Mouse (Mus musculus): ENCODE measurements around the gene Gm3402. TPM values are rescaled to one million over a fixed set of nuclear protein-coding genes. Genes with fewer than 3 reads are reported as not detected.

Gene Gm3402
- not detected for polyA plus RNA-seq (2017; shearing (Covaris generic))

DNA sequence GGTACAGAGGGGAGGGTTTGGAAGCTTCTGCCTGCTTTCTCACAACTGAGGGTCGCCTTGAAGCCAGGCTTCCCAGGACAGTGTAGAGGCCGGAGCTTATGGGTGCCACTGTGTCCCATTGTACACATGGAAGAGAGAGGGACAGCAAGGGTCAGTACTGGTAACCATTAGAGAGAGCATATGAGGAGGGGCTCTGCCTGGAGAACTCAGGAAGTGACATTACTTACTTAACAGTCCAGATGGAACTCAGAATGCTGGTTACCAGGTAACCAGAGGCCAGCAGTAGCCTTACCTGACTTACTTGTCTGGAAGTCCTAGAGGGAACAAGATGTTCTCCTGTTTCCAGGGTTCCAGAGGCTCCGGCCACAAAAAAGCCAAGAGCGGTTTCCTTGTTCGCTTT lies at the start of gene Gm3402:
TSS of gene Gm3402 (plus strand) at position 301 of the 400 bp plus-strand sequence.

DNA sequence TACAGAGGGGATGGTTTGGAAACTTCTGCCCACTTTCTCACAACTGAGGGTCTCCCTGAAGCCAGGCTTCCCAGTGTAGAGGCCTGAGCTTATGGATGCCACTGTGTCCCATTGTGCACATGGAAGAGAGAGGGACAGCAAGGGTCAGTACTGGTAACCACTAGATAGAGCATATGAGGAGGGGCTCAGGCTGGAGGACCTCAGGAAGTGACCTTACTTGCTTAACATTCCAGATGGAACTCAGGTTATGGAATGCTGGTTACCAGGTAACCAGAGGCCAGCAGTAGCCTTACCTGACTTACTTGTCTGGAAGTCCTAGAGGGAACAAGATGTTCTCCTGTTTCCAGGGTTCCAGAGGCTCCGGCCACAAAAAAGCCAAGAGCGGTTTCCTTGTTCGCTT lies 32.3 kb upstream of the Gm3402 start, which contains the start of gene Gm6408:
TSS of gene Gm6408 (plus strand) at position 301 of the 400 bp plus-strand sequence.

DNA sequence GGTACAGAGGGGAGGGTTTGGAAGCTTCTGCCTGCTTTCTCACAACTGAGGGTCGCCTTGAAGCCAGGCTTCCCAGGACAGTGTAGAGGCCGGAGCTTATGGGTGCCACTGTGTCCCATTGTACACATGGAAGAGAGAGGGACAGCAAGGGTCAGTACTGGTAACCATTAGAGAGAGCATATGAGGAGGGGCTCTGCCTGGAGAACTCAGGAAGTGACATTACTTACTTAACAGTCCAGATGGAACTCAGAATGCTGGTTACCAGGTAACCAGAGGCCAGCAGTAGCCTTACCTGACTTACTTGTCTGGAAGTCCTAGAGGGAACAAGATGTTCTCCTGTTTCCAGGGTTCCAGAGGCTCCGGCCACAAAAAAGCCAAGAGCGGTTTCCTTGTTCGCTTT lies 22.9 kb upstream of the Gm3402 start, which contains the start of gene Gm6370:
TSS of gene Gm6370 (plus strand) at position 301 of the 400 bp plus-strand sequence.

DNA sequence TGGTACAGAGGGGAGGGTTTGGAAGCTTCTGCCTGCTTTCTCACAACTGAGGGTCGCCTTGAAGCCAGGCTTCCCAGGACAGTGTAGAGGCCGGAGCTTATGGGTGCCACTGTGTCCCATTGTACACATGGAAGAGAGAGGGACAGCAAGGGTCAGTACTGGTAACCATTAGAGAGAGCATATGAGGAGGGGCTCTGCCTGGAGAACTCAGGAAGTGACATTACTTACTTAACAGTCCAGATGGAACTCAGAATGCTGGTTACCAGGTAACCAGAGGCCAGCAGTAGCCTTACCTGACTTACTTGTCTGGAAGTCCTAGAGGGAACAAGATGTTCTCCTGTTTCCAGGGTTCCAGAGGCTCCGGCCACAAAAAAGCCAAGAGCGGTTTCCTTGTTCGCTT lies 11.8 kb upstream of the Gm3402 start, which contains the start of gene 4930449I24Rik:
TSS of gene 4930449I24Rik (plus strand) at position 301 of the 400 bp plus-strand sequence.

DNA sequence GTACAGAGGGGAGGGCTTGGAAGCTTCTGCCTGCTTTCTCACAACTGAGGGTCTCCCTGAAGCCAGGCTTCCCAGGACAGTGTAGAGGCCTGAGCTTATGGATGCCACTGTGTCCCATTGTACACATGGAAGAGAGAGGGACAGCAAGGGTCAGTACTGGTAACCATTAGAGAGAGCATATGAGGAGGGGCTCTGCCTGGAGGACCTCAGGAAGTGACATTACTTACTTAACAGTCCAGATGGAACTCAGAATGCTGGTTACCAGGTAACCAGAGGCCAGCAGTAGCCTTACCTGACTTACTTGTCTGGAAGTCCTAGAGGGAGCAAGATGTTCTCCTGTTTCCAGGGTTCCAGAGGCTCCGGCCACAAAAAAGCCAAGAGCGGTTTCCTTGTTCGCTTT lies 11.6 kb downstream of the Gm3402 start, which contains the start of gene Gm3404:
TSS of gene Gm3404 (plus strand) at position 301 of the 400 bp plus-strand sequence.

DNA sequence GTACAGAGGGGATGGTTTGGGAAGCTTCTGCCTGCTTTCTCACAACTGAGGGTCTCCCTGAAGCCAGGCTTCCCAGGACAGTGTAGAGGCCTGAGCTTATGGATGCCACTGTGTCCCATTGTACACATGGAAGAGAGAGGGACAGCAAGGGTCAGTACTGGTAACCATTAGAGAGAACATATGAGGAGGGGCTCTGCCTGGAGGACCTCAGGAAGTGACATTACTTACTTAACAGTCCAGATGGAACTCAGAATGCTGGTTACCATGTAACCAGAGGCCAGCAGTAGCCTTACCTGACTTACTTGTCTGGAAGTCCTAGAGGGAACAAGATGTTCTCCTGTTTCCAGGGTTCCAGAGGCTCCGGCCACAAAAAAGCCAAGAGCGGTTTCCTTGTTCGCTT lies 23.4 kb downstream of the Gm3402 start, which contains the start of gene Gm3409:
TSS of gene Gm3409 (plus strand) at position 301 of the 400 bp plus-strand sequence.

DNA sequence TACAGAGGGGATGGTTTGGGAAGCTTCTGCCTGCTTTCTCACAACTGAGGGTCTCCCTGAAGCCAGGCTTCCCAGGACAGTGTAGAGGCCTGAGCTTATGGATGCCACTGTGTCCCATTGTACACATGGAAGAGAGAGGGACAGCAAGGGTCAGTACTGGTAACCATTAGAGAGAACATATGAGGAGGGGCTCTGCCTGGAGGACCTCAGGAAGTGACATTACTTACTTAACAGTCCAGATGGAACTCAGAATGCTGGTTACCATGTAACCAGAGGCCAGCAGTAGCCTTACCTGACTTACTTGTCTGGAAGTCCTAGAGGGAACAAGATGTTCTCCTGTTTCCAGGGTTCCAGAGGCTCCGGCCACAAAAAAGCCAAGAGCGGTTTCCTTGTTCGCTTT lies 41.9 kb downstream of the Gm3402 start, which contains the start of gene Gm3415:
TSS of gene Gm3415 (plus strand) at position 301 of the 400 bp plus-strand sequence.

Other genes with a start within 250 kb of the Gm3402 start
- gene Wasf3, start 129.1 kb upstream of the Gm3402 start, polyA plus RNA-seq (2017; shearing (Covaris generic)), result 0.10 TPM
- gene Gm6408, start 32.2 kb upstream of the Gm3402 start, polyA plus RNA-seq (2017; shearing (Covaris generic)), result not detected
- gene Gm6370, start 22.8 kb upstream of the Gm3402 start, polyA plus RNA-seq (2017; shearing (Covaris generic)), result not detected
- not detected for gene 4930449I24Rik, start 11.7 kb upstream of the Gm3402 start, polyA plus RNA-seq (2017; shearing (Covaris generic))
- gene Gm3404, start 11.7 kb downstream of the Gm3402 start, polyA plus RNA-seq (2017; shearing (Covaris generic)), result not detected
- not detected for gene Gm3409, start 23.5 kb downstream of the Gm3402 start, polyA plus RNA-seq (2017; shearing (Covaris generic))
- gene Gm3415, start 42.0 kb downstream of the Gm3402 start, polyA plus RNA-seq (2017; shearing (Covaris generic)), result not detected
- not detected for gene Gpr12, start 71.1 kb downstream of the Gm3402 start, polyA plus RNA-seq (2017; shearing (Covaris generic))